Mouse (Mus musculus) liver, postnatal 0 days (tissue): ENCODE results near the gene Dlx6.

Source experiments
- CTCF ChIP-seq: sonication (generic); IDR thresholded peaks from 2 replicates; pipeline ENCODE4 v1.5.1; 2016; ENCODE audit warnings: antibody characterized with exemption, low read depth
- EP300 ChIP-seq: IDR thresholded peaks from 2 replicates; pipeline ENCODE4 v1.6.1; 2016; ENCODE audit warnings: antibody characterized with exemption, low read depth, mild to moderate bottlenecking

- TF ChIP-seq CTCF (no peak), EP300 (no peak)
Observed at GRCm38 (mm10) chr6:6860411-6861085, 2.6 kb upstream of the Dlx6 start.
